21 mouse cellular contexts compared by ENCODE assay signal in genomic region chr4:88913984-88914383, GRCm38 (mm10). TPM values are rescaled to one million over a fixed set of nuclear protein-coding genes. Genes with fewer than 3 reads are reported as not detected.
"Had no signal": no experiment of that assay in that cellular context is flagged by ENCODE, and none has a peak within 500 bp of the region (broad histone marks: within the 10 kb centered on the region; RNA-seq: fewer than 3 reads in every experiment).

No protein-coding gene starts in this region.

- ATAC-seq: intestine, embryonic 15.5 days; midbrain, embryonic 13.5 days had no signal

- H3K27ac ChIP-seq: intestine, embryonic 15.5 days; kidney, embryonic 15.5 days; left cerebral cortex, adult 2 months; limb, embryonic 10.5 days; midbrain, embryonic 13.5 days; neural tube, embryonic 12.5 days had no signal

- H3K9me3 ChIP-seq: intestine, embryonic 15.5 days; kidney, embryonic 15.5 days; limb, embryonic 10.5 days; megakaryocyte, embryonic 14.5 days; midbrain, embryonic 13.5 days; neural tube, embryonic 12.5 days had no signal

- H3K27me3 ChIP-seq: intestine, embryonic 15.5 days; megakaryocyte, embryonic 14.5 days; midbrain, embryonic 13.5 days; neural tube, embryonic 12.5 days had no signal

- H3K4me1 ChIP-seq: intestine, embryonic 15.5 days; kidney, embryonic 15.5 days; limb, embryonic 10.5 days; midbrain, embryonic 13.5 days; neural tube, embryonic 12.5 days had no signal

- H3K4me2 ChIP-seq: intestine, embryonic 15.5 days; kidney, embryonic 15.5 days; midbrain, embryonic 13.5 days; neural tube, embryonic 12.5 days had no signal

- DNase-seq: kidney, adult 18-20 months; kidney, postnatal 14 days; lung, adult 2 months; lung, postnatal 10 days; lung, postnatal 4 days; retina, postnatal 1 day; thymus, postnatal 4 days had no signal

- H3K9ac ChIP-seq: intestine, embryonic 15.5 days; kidney, embryonic 15.5 days; midbrain, embryonic 13.5 days; neural tube, embryonic 12.5 days had no signal

- H3K4me3 ChIP-seq: intestine, embryonic 15.5 days; kidney, embryonic 15.5 days; left cerebral cortex, adult 2 months; limb, embryonic 10.5 days; midbrain, embryonic 13.5 days; neural tube, embryonic 12.5 days had no signal

- H3K36me3 ChIP-seq: intestine, embryonic 15.5 days; kidney, embryonic 15.5 days; limb, embryonic 10.5 days; midbrain, embryonic 13.5 days; neural tube, embryonic 12.5 days had no signal

RNA-seq across cellular contexts. Expression of gene Ifne, which starts 34.0 kb away (rescaled TPM):
- total RNA-seq: layer of hippocampus, adult 8-10 months; layer of hippocampus, postnatal 25 days; left cerebral cortex, adult 2 months; left cerebral cortex, postnatal 14 days had no signal
- polyA plus RNA-seq: intestine, embryonic 15.5 days; kidney, embryonic 15.5 days; large intestine, adult 2 months; limb, embryonic 10.5 days; limb, embryonic 14.5 days; lung, adult 2 months; midbrain, embryonic 13.5 days; neural tube, embryonic 12.5 days; spleen, adult 2 months; stomach, embryonic 16.5 days had no signal
